Mouse (Mus musculus) lung, postnatal 4 days (tissue): ENCODE measurements around the gene Foxf1.

ENCODE experiments used
- DNase-seq, 2 experiments: peaks; one replicate each; pipeline ENCODE4 v3.0.0; 2021

The Foxf1 gene

GRCm38 (mm10) chr8:121082218-121083092, 1.7 kb upstream of the Foxf1 start:
- peak in 1 of 2 experiments; percentile 47 for DNase-seq

- peak; percentile 87 to 93 for DNase-seq
Measured at GRCm38 (mm10) chr8:121083093-121083935, 872 bp upstream of the Foxf1 start.

- no peak for DNase-seq
Measured at GRCm38 (mm10) chr8:121083936-121084209, 313 bp upstream of the Foxf1 start.

GRCm38 (mm10) chr8:121085011-121085410, 825 bp downstream of the Foxf1 start:
- peak in 1 of 2 experiments; percentile 38 for DNase-seq

- DNase-seq, result no peak
Measured at GRCm38 (mm10) chr8:121085561-121085960, 1.4 kb downstream of the Foxf1 start.

- DNase-seq, result peak; percentile 51 to 61
Measured at GRCm38 (mm10) chr8:121086004-121086900, 2.1 kb downstream of the Foxf1 start.

- no peak for DNase-seq
Measured at GRCm38 (mm10) chr8:121088281-121088680, 4.1 kb downstream of the Foxf1 start.

DNA sequence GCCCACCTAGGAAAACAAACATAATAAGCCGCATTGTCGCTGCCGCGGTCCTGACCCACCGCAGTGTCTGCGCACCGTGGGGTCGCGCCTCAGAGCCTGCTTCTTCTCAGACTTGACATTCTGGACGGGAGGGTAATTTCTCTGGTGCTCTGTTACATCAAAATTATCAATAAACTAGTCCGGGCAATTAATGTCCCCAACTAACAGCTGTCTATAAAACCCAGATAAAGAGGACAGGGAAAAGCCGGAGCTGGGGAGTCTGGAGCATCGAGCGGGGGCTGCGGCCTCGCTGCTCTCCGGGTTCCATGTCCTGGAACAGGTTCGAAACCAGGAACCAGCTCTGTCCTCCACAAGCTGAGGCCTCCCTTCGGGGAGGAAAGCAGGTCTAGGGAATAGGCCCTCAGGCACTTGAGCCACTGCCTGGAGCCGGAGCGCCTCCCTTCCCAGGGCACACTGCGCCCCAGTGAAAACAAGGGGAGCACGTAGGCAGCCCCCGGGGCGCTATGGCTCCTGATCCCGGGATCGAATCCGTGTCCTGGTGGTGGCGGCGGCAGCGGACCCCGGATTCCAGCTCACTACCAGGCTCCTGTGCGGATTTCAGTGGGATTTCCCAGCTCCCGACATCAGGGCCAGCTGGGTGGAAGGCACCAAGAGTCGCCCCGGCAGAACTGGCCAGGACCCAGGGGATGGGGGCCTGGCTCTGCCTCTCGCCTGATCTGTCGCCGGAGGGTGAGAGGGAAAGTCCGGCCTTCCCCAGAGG, 4.9 kb downstream of the Foxf1 start:
- DNase-seq, result no peak

- peak; percentile 48 to 62 for DNase-seq
Measured at GRCm38 (mm10) chr8:121089631-121090380, 5.6 kb downstream of the Foxf1 start.

GRCm38 (mm10) chr8:121090716-121091115, 6.5 kb downstream of the Foxf1 start:
- no peak for DNase-seq

- DNase-seq, result no peak
Measured at GRCm38 (mm10) chr8:121092141-121092540, 8.0 kb downstream of the Foxf1 start.

- DNase-seq, result peak; percentile 82 to 89
Measured at GRCm38 (mm10) chr8:121092627-121093026, 8.4 kb downstream of the Foxf1 start.

GRCm38 (mm10) chr8:121093496-121093895, 9.3 kb downstream of the Foxf1 start:
- DNase-seq, result no peak

DNA sequence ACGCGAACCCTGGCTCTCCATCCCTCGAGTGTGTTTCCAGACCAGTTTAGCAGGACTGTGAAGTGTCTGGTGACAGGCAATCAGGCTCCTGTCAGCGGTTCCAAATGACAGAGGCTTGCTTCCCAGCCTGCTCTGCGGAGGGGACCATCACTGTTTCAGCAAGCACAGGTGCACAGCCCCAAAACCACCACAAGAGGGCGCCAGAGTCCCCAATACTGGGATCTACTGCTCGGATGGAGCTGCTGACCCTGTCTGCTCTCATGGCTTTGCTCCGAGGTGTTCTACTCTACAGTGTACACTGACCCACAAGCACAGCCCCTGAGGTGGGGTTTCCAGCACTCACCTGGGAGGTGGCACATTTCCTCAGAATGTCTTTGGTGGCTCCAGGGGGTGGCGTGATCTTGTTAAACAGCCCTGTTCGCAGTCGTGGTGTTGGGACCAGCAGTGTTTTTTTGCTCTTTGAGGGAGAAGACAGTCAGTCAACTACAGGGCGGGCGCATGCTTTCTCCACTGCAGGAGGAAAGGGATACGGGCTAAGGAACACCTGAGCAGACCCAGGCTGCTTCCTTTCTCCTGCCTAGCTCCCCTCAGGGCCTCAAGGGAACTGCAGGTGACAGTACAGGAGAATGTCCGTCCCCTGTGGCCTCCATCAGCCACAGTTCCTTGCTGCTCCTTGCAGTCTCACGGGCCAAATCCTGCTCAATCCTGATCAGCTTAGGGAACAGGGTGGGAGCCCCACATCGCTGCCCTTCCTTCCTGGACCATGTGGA, 20.0 kb downstream of the Foxf1 start:
- peak; percentile 71 to 86 for DNase-seq

DNA sequence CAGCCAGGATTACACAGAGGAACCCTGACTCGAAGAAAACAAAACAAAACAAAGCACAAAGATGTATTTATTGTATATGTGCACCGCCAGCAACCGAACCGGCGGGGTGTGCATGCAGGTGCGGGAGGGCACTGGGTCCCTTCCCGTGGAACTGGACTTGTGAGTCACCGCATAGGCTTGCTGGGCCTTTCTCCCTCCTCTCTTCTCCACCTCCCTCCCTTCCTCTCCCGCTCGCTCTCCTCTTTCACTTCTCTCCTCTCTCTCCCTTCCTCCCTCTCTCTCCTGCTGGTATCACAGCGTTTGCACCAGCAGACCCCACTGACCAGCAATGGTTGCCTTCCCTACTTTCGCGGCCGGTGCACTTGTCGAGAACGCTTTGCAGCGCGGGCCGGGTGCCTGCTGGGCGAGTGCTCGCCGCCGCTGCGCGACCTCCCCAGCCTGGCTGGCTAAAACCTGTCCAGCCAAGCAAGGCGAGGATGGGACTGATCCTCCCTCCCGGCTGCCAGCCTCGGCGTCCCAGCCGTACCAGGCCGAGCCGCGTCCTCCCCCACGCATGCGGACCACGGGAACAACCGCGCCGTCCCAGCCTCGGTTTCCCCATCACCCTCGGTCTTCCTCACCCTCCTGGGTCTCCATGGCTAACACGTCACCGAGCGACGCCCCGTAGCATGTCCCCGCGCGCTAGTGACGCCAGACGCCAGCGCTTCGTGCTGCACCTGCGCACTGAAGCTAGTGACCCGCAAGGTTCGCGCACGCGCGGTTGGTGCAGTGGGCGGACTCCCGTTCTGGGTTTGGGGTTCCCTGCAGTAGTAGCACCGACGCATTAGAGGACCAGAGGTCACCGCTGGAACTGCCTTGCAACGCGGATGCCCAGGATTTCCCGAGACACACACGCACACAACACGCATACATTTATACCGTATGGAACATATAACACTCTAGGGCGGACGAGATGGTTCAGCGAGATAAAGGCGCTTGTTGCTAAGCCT, 23.8 kb downstream of the Foxf1 start, which contains the start of gene Mthfsd:
Gene Mthfsd (minus strand): TSS at position 725 of the 989 bp plus-strand sequence.
- DNase-seq, result peak; percentile 98 to 99

DNA sequence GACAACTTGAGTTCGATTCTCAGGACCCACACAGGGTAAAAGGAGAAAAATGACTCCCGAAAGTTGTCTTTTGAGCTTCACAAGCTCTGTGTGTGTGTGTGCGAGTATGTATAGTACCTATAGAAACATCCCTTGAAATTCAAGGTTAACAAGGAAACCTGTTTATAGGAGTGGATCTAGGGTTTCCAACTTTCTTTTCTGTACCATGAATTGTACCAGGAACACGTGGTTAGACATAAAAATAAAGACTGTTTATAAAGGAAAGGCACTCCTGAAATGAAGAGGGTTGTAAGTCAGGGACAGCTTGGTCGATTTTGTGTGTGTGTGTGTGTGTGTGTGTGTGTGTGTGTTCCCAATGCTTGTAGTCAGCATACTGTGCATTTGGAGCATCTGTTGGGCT, 24.5 kb downstream of the Foxf1 start:
- no peak for DNase-seq

DNA sequence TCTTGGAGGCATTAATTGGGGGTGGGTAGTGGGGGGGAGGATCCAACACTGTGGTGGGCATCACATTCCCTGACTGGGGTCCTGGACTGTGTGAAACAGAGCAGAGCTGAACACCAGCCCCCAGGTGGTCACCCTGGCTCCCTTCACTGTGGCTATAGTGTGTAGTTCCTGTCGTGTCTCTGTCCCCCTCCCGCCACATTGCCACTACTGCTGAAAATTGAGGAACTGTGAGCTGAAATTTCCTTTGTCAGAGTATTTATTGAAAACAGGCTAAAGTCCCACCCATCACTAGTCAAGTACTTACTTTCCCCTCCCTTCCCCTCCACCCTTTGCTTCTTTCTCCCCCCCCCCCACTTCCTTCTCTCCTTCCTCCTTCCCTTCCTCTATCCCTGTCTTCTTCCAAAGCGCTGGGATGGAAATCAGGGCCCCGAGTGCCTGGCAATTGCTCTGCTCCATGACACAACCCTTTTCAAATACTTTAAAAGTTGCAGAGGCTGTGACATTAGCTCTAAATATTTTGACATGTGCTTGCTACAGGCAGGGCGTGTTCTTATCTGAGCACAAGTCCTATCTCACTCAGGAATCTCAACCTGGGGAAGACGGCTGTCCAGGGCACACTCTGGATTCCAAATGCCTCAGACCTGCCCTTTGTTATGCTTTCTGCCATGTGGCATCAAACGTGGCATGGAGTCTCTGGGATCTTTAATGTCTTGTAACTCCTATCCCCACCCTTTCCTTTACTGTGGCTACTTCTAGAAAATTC, 27.1 kb downstream of the Foxf1 start:
- peak in 1 of 2 experiments; percentile 18 for DNase-seq

- peak; percentile 92 to 97 for DNase-seq
Measured at GRCm38 (mm10) chr8:121113261-121113660, 29.1 kb downstream of the Foxf1 start.
